8 mouse cellular contexts compared by ENCODE assay signal in genomic region chr7:6383044-6383455, GRCm38 (mm10). TPM values are rescaled to one million over a fixed set of nuclear protein-coding genes. Genes with fewer than 3 reads are reported as not detected.
DNase-seq lines count a peak whose midpoint lies in the region; ATAC-seq lines count a peak whose summit lies in the region.

Gene Zfp28 (plus strand): TSS chr7:6383295.

- H3K36me3 ChIP-seq in forebrain, embryonic 10.5 days (replicated peaks) = peaks cover 13% of the 10 kb centered on the region
- H3K36me3 ChIP-seq in heart, embryonic 16.5 days (ENCODE audit: control insufficient read depth, insufficient read depth) = 0 out of 2 replicates have a peak, but pooled peaks cover 3% of the 10 kb centered on the region
- H3K36me3 ChIP-seq in liver, embryonic 15.5 days (replicated peaks) = no peaks in the 10 kb centered on the region
- peaks cover 5% of the 10 kb centered on the region for H3K36me3 ChIP-seq in neural tube, embryonic 12.5 days

- peak within 1 kb of the TSS; percentile 79 for H3K27ac ChIP-seq in forebrain, embryonic 10.5 days
- H3K27ac ChIP-seq in heart, embryonic 16.5 days (ENCODE audit: low read length) = peak within 1 kb of the TSS; percentile 61
- no peak within 1 kb of the TSS for H3K27ac ChIP-seq in liver, embryonic 15.5 days (replicated peaks)
- no peak within 1 kb of the TSS for H3K27ac ChIP-seq in neural tube, embryonic 12.5 days

- WGBS in forebrain, embryonic 10.5 days = 0% methylated on average over 28 of the region's 28 CpGs
- 0% methylated on average over 28 of the region's 28 CpGs for WGBS in heart, embryonic 16.5 days
- WGBS in liver, embryonic 15.5 days (ENCODE audit: insufficient replicate concordance) = under 1% methylated on average over 28 of the region's 28 CpGs
- WGBS in neural tube, embryonic 12.5 days = under 1% methylated on average over 28 of the region's 28 CpGs

- DNase-seq in CD8-positive naive resting alpha-beta T cell, adult 2 months (ENCODE audit: low read depth in 2 of 2, low spot score in 2 of 2) = peak; percentile 79 to 81
- DNase-seq in c-Kit-positive CD71-negative TER-119-negative erythroid progenitor cells, embryonic 14.5 days (ENCODE audit: low read depth) = peak; percentile 83
- DNase-seq in forebrain, embryonic 10.5 days (ENCODE audit: extremely low spot score, low spot score) = peak; percentile 98
- DNase-seq in kidney, postnatal 36 days = peak; percentile 95 to 96
- DNase-seq in telencephalon, adult 2 months (ENCODE audit: low read depth, low spot score) = peak; percentile 92

- peak within 1 kb of the TSS; percentile 83 for H3K9ac ChIP-seq in heart, embryonic 16.5 days (ENCODE audit: low read length)
- peak within 1 kb of the TSS; percentile 42 for H3K9ac ChIP-seq in liver, embryonic 15.5 days
- peak within 1 kb of the TSS; percentile 70 for H3K9ac ChIP-seq in neural tube, embryonic 12.5 days

- peaks cover 20% of the 10 kb centered on the region for H3K4me1 ChIP-seq in forebrain, embryonic 10.5 days
- H3K4me1 ChIP-seq in heart, embryonic 16.5 days (ENCODE audit: control insufficient read depth, insufficient read depth, low read length) = peaks cover 16% of the 10 kb centered on the region
- H3K4me1 ChIP-seq in liver, embryonic 15.5 days (replicated peaks) = peaks cover 23% of the 10 kb centered on the region
- H3K4me1 ChIP-seq in neural tube, embryonic 12.5 days = peaks cover 8% of the 10 kb centered on the region

- H3K9me3 ChIP-seq in forebrain, embryonic 10.5 days = peaks cover 11% of the 10 kb centered on the region; the same call in 1 of the 2 replicates
- H3K9me3 ChIP-seq in heart, embryonic 16.5 days (replicated peaks; ENCODE audit: control insufficient read depth, low read length) = no peaks in the 10 kb centered on the region
- no peaks in the 10 kb centered on the region for H3K9me3 ChIP-seq in liver, embryonic 15.5 days (replicated peaks)
- H3K9me3 ChIP-seq in neural tube, embryonic 12.5 days = no peaks in the 10 kb centered on the region

- ATAC-seq in heart, embryonic 16.5 days (replicated peaks; ENCODE audit: extremely low read depth, insufficient read depth, low FRiP score) = peak; percentile 98
- ATAC-seq in liver, embryonic 15.5 days (ENCODE audit: insufficient read depth) = peak; percentile 93
- ATAC-seq in neural tube, embryonic 12.5 days (ENCODE audit: low FRiP score, low read depth) = peak; percentile 95

- no peaks in the 10 kb centered on the region for H3K27me3 ChIP-seq in forebrain, embryonic 10.5 days (ENCODE audit: poor library complexity, severe bottlenecking)
- H3K27me3 ChIP-seq in heart, embryonic 16.5 days (ENCODE audit: control insufficient read depth, insufficient read depth, low read length) = no peaks in the 10 kb centered on the region
- H3K27me3 ChIP-seq in liver, embryonic 15.5 days = no peaks in the 10 kb centered on the region
- no peaks in the 10 kb centered on the region for H3K27me3 ChIP-seq in neural tube, embryonic 12.5 days (replicated peaks)

- H3K4me2 ChIP-seq in heart, embryonic 16.5 days (ENCODE audit: low read depth, low read length) = peak within 1 kb of the TSS; percentile 88
- peak within 1 kb of the TSS; percentile 75 for H3K4me2 ChIP-seq in liver, embryonic 15.5 days
- H3K4me2 ChIP-seq in neural tube, embryonic 12.5 days (replicated peaks) = peak within 1 kb of the TSS; percentile 86

- H3K4me3 ChIP-seq in forebrain, embryonic 10.5 days = peak within 1 kb of the TSS; percentile 71
- peak within 1 kb of the TSS; percentile 74 for H3K4me3 ChIP-seq in heart, embryonic 16.5 days (ENCODE audit: low read length)
- peak within 1 kb of the TSS; percentile 62 for H3K4me3 ChIP-seq in liver, embryonic 15.5 days (replicated peaks)
- H3K4me3 ChIP-seq in neural tube, embryonic 12.5 days = peak within 1 kb of the TSS; percentile 63

RNA-seq across cellular contexts. Expression of gene Zfp28, which starts in this region (rescaled TPM):
- 9.3 and 10.9 TPM in 2 replicates for polyA plus RNA-seq in forebrain, embryonic 10.5 days (2016; fragmentation: Nextera tagmentation; extraction: Ambion mirVana)
- 7.6 and 9.5 TPM in 2 replicates for polyA plus RNA-seq in heart, embryonic 16.5 days (2015; fragmentation: Nextera tagmentation; extraction: Ambion mirVana)
- polyA plus RNA-seq in liver, embryonic 15.5 days (2015; fragmentation: Nextera tagmentation; extraction: Ambion mirVana) = 1.2 and 1.3 TPM in 2 replicates
- 15.5 and 15.6 TPM in 2 replicates for polyA plus RNA-seq in neural tube, embryonic 12.5 days (2016; fragmentation: Nextera tagmentation; extraction: Ambion mirVana)

Comparison
In these comparisons a context has a peak if more than half of its experiments do, and no peak if none do; other contexts are left out.
1. H3K27ac ChIP-seq: peak in forebrain, embryonic 10.5 days (single experiment) and heart, embryonic 16.5 days (single experiment); none in liver, embryonic 15.5 days (single experiment) and neural tube, embryonic 12.5 days (single experiment).
2. Peak in every context shown above with its lines, with median percentiles within 50 percentile points of each other: DNase-seq, H3K4me3 ChIP-seq, ATAC-seq, H3K4me2 ChIP-seq and H3K9ac ChIP-seq.